Mouse (Mus musculus) G1E-ER4 (cell line): ENCODE results near the gene Gm17428. TPM values are rescaled to one million over a fixed set of nuclear protein-coding genes. Genes with fewer than 3 reads are reported as not detected.

Experiments used
- GATA1 ChIP-seq: IDR thresholded peaks from one replicate; pipeline ENCODE4 v1.8.0; 2012; ENCODE audit warnings: low read length, inconsistent platforms
- polyA plus RNA-seq: library from polyadenylated mRNA; stranded (reverse); fragments of >175 nt; gene quantifications from 2 replicates; pipeline ENCODE4 v1.2.3, GENCODE M21; 2012

The Gm17428 gene
- polyA plus RNA-seq, 1 experiment: not detected

- no peak for TF ChIP-seq GATA1
Measured at GRCm38 (mm10) chr14:54966320-54966977, 10.3 kb upstream of the Gm17428 start, which contains the start of gene Myh6. Gene Myh6 (minus strand): TSS chr14:54966927.

GRCm38 (mm10) chr14:54967874-54968273 lies 8.9 kb upstream of the Gm17428 start:
- no peak for TF ChIP-seq GATA1

GRCm38 (mm10) chr14:54968344-54968743 lies 8.4 kb upstream of the Gm17428 start:
- TF ChIP-seq GATA1: no peak

GRCm38 (mm10) chr14:54974068-54974791 lies 2.5 kb upstream of the Gm17428 start:
- TF ChIP-seq GATA1: no peak

- no peak for TF ChIP-seq GATA1
Measured at GRCm38 (mm10) chr14:54978664-54979063, 1.9 kb downstream of the Gm17428 start.

GRCm38 (mm10) chr14:54981934-54982333 lies 5.2 kb downstream of the Gm17428 start:
- TF ChIP-seq GATA1: no peak

GRCm38 (mm10) chr14:54988882-54989281 lies 12.1 kb downstream of the Gm17428 start:
- TF ChIP-seq GATA1: no peak

GRCm38 (mm10) chr14:54989886-54990441 lies 13.2 kb downstream of the Gm17428 start:
- TF ChIP-seq GATA1: no peak

GRCm38 (mm10) chr14:54992196-54992595 lies 15.5 kb downstream of the Gm17428 start:
- TF ChIP-seq GATA1: no peak

GRCm38 (mm10) chr14:54993636-54994035 lies 16.9 kb downstream of the Gm17428 start:
- no peak for TF ChIP-seq GATA1

GRCm38 (mm10) chr14:54994136-54994868 lies 17.6 kb downstream of the Gm17428 start, which contains the start of gene Myh7:
Gene Myh7 (minus strand): TSS chr14:54994626.
- no peak for TF ChIP-seq GATA1

- TF ChIP-seq GATA1: no peak
Measured at GRCm38 (mm10) chr14:54994869-54995186, 18.1 kb downstream of the Gm17428 start.

GRCm38 (mm10) chr14:54995457-54996138 lies 18.9 kb downstream of the Gm17428 start:
- TF ChIP-seq GATA1: no peak

GRCm38 (mm10) chr14:54996793-54997192 lies 20.1 kb downstream of the Gm17428 start:
- TF ChIP-seq GATA1: no peak

GRCm38 (mm10) chr14:54997297-54997696 lies 20.6 kb downstream of the Gm17428 start:
- TF ChIP-seq GATA1: no peak
